Comparison of ENCODE assay signal across 9 mouse cellular contexts in genomic region chr13:94560011-94560410, GRCm38 (mm10).
DNase-seq lines count a peak whose midpoint lies in the region; ATAC-seq lines count a peak whose summit lies in the region.
"Had no signal": no experiment of that assay in that cellular context is flagged by ENCODE, and none has a peak within 500 bp of the region (broad histone marks: within the 10 kb centered on the region; RNA-seq: fewer than 3 reads in every experiment).

No protein-coding gene starts in this region.

- no peaks in the 10 kb centered on the region for H3K27me3 ChIP-seq in embryonic facial prominence, embryonic 14.5 days (replicated peaks; ENCODE audit: control insufficient read depth, insufficient read depth, low read length)
- H3K27me3 ChIP-seq: limb, embryonic 15.5 days had no signal

- no peak overlapping the region for H3K9ac ChIP-seq in embryonic facial prominence, embryonic 14.5 days (ENCODE audit: low read depth, low read length)
- H3K9ac ChIP-seq: limb, embryonic 15.5 days had no signal

- ATAC-seq in embryonic facial prominence, embryonic 14.5 days (ENCODE audit: low read depth), result peak; percentile 74; the same call in 1 of the 2 replicates

- no peaks in the 10 kb centered on the region for H3K36me3 ChIP-seq in embryonic facial prominence, embryonic 14.5 days (ENCODE audit: control insufficient read depth, insufficient read depth, low read length)
- H3K36me3 ChIP-seq: limb, embryonic 15.5 days had no signal

- H3K4me2 ChIP-seq in embryonic facial prominence, embryonic 14.5 days (ENCODE audit: low read depth, low read length), result no peak overlapping the region
- H3K4me2 ChIP-seq: limb, embryonic 15.5 days had no signal

- DNase-seq in ES-CJ7 (ENCODE audit: low read depth, low spot score), result peak; percentile 70
- DNase-seq in adrenal gland, postnatal 4 days (ENCODE audit: low spot score in 2 of 2), result peak; percentile 51 to 56
- peak; percentile 88 for DNase-seq in embryonic facial prominence, embryonic 14.5 days (ENCODE audit: low spot score)
- peak; percentile 78 for DNase-seq in heart, adult 8-10 months (ENCODE audit: low spot score)
- DNase-seq in kidney, postnatal 10 days, result peak; percentile 90
- peak; percentile 64 to 74 for DNase-seq in lung, adult 18-20 months
- DNase-seq in retina, adult 2 months (ENCODE audit: low read depth, low spot score), result peak; percentile 71
- peak; percentile 77 for DNase-seq in thymus, postnatal 4 days

- H3K9me3 ChIP-seq in embryonic facial prominence, embryonic 14.5 days (ENCODE audit: control insufficient read depth, low read length), result no peaks in the 10 kb centered on the region
- H3K9me3 ChIP-seq: limb, embryonic 15.5 days had no signal

- H3K4me3 ChIP-seq in embryonic facial prominence, embryonic 14.5 days (ENCODE audit: low read depth, low read length), result no peak overlapping the region
- H3K4me3 ChIP-seq: limb, embryonic 15.5 days had no signal

- 3% methylated on average over 3 of the region's 3 CpGs for WGBS in embryonic facial prominence, embryonic 14.5 days

- H3K4me1 ChIP-seq in embryonic facial prominence, embryonic 14.5 days (ENCODE audit: control insufficient read depth, insufficient read depth, low read length), result no peaks in the 10 kb centered on the region

- H3K27ac ChIP-seq in embryonic facial prominence, embryonic 14.5 days (replicated peaks; ENCODE audit: low read depth, low read length), result no peak overlapping the region
- H3K27ac ChIP-seq: limb, embryonic 15.5 days had no signal
